Mouse (Mus musculus) kidney, adult 2 months (tissue): ENCODE measurements at regions not wholly inside any gene's neighbourhood (a gene's known extent, or its start where the extent isn't known, plus 50 kb on each side); places are given as distances from the start of the nearest gene placed in this dataset.
A peak's percentile ranks its signal among the peaks of the same experiment; 100 is the strongest.

ENCODE experiments used
- DNase-seq: peaks from one replicate; pipeline ENCODE4 v3.0.0; 2021
- H3K27ac ChIP-seq: fragments of 200-500 bp; 2 replicates; pipeline ENCODE4 v1.5.1; 2012; ENCODE audit warnings: low read depth, low read length, control low read depth, inconsistent platforms; ENCODE audit not compliant: insufficient read depth
- H3K27me3 ChIP-seq: fragments of 200-500 bp; replicated peaks from 2 replicates; pipeline ENCODE4 v1.6.1; 2012; ENCODE audit warnings: mild to moderate bottlenecking, moderate library complexity, low read length, inconsistent platforms; ENCODE audit not compliant: control insufficient read depth, insufficient read depth
- H3K36me3 ChIP-seq: fragments of 200-500 bp; 2 replicates; pipeline ENCODE4 v1.6.1; 2012; ENCODE audit warnings: mild to moderate bottlenecking, moderate library complexity, low read length, inconsistent platforms; ENCODE audit not compliant: control insufficient read depth, insufficient read depth
- H3K4me1 ChIP-seq: fragments of 200-500 bp; 2 replicates; pipeline ENCODE4 v1.6.1; 2011; ENCODE audit warnings: low read length; ENCODE audit not compliant: control insufficient read depth, insufficient read depth
- H3K4me3 ChIP-seq: fragments of 200-500 bp; 2 replicates; pipeline ENCODE4 v1.5.1; 2011; ENCODE audit warnings: mild to moderate bottlenecking, low read depth, low read length, control low read depth; ENCODE audit not compliant: insufficient read depth
- CTCF ChIP-seq: fragments of 200-500 bp; conservative IDR thresholded peaks from 2 replicates; pipeline ENCODE4 v1.5.1; 2011; ENCODE audit warnings: low read depth, mild to moderate bottlenecking, control low read depth, low read length, moderate library complexity, mixed read lengths; ENCODE audit not compliant: insufficient read depth, insufficient read length
- POLR2A ChIP-seq: fragments of 200-500 bp; IDR thresholded peaks from one replicate; pipeline ENCODE4 v1.6.1; 2011; ENCODE audit warnings: low read depth, low read length, control low read depth
- WGBS: fragments of 180-500 bp; shearing (Covaris S2); methylation state at CpG from one replicate; pipeline ENCODE4 v1.1.7; 2018; 5-methylcytosine and 5-hydroxymethylcytosine counted together

- 0 out of 2 replicates have a peak overlapping the region, but pooled peaks have one; percentile 0 for H3K4me3 ChIP-seq
- H3K27me3 ChIP-seq = no peaks in the 10 kb centered on the region
- H3K4me1 ChIP-seq = peaks cover 21% of the 10 kb centered on the region; the same call in 1 of the 2 replicates
- WGBS = 40% methylated on average over 6 of the region's 6 CpGs
- TF ChIP-seq CTCF (no peak), POLR2A (no peak)
- peak overlapping the region; percentile 89 for H3K27ac ChIP-seq
- peak; percentile 64 for DNase-seq
- no peaks in the 10 kb centered on the region for H3K36me3 ChIP-seq
These were observed 124.9 kb downstream of the Gm10131 start for GRCm38 (mm10) chr8:33986657-33987056.

GRCm38 (mm10) chr8:33985430-33985977 lies 126.0 kb downstream of the Gm10131 start:
- H3K27me3 ChIP-seq = no peaks in the 10 kb centered on the region
- DNase-seq = peak; percentile 52
- peak overlapping the region; percentile 89 for H3K27ac ChIP-seq
- H3K4me3 ChIP-seq = peak overlapping the region; percentile 31
- H3K36me3 ChIP-seq = no peaks in the 10 kb centered on the region
- 62% methylated on average over 11 of the region's 11 CpGs for WGBS
- H3K4me1 ChIP-seq = peaks cover 24% of the 10 kb centered on the region; the same call in 1 of the 2 replicates
- no peak for TF ChIP-seq POLR2A
- TF ChIP-seq CTCF = no peak

DNA sequence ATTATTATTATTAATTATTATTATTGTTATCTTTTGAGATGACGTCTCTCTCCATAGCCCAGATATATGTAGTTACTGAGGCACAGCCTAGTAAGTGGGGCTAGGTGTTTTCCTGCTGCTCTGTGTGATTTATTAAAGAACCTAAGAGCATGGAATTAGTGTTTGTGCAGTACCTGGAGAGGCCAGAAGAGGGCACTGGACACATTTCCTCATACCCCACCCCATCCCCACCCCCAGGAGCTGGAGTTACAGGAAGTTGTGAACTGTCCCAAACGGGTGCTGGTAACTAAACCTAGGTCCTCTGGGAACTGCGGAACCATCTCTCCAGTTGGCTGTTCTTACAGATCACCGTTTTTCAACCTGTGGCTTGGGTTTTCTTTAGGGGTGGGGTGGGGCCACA lies 129.9 kb downstream of the Gm10131 start:
- TF ChIP-seq CTCF (peak; percentile 38; the same call in 1 of the 2 replicates), POLR2A (no peak)
- Histone ChIP-seq H3K36me3 (no peaks in the 10 kb centered on the region), H3K27me3 (no peaks in the 10 kb centered on the region), H3K27ac (no peak overlapping the region), H3K4me3 (no peak overlapping the region), H3K4me1 (peaks cover 15% of the 10 kb centered on the region; the same call in 1 of the 2 replicates)
- WGBS = 76% methylated on average over 4 of the region's 4 CpGs
- peak; percentile 39 for DNase-seq

GRCm38 (mm10) chr8:33980999-33981398 lies 130.5 kb downstream of the Gm10131 start:
- peak; percentile 77 for DNase-seq
- Histone ChIP-seq H3K4me1 (peaks cover 11% of the 10 kb centered on the region; the same call in 1 of the 2 replicates), H3K36me3 (no peaks in the 10 kb centered on the region), H3K4me3 (no peak overlapping the region), H3K27me3 (no peaks in the 10 kb centered on the region), H3K27ac (no peak overlapping the region)
- WGBS = 39% methylated on average over 7 of the region's 7 CpGs
- TF ChIP-seq POLR2A (no peak), CTCF (no peak)
